Mouse (Mus musculus) right cerebral cortex, postnatal 25 days (tissue): ENCODE measurements around the gene Lrriq4.

ENCODE experiments used
- DNase-seq: peaks from one replicate; pipeline ENCODE4 v3.0.0; 2022

The Lrriq4 gene

DNA sequence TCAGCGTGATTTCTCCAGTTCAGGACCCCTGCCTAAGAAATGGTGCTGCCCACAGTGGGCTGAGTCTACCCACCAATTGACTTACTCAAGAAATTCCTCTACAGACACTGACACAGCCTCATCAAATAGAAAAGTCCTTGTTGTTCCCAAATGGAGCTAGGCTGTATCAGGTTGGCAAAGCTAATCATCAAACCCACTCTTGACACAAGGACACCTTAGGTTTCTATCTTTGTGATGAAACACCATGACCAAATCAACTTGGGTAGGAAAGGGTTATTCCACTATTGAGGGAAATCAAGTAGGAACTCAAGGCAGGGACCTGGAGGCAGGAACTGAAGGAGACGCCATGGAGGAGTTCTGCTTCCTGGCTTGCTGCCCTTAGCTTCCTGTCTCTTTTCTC, at the start of gene Lrriq4:
TSS of gene Lrriq4 (plus strand) at position 301 of the 400 bp plus-strand sequence.
- DNase-seq: no peak

DNA sequence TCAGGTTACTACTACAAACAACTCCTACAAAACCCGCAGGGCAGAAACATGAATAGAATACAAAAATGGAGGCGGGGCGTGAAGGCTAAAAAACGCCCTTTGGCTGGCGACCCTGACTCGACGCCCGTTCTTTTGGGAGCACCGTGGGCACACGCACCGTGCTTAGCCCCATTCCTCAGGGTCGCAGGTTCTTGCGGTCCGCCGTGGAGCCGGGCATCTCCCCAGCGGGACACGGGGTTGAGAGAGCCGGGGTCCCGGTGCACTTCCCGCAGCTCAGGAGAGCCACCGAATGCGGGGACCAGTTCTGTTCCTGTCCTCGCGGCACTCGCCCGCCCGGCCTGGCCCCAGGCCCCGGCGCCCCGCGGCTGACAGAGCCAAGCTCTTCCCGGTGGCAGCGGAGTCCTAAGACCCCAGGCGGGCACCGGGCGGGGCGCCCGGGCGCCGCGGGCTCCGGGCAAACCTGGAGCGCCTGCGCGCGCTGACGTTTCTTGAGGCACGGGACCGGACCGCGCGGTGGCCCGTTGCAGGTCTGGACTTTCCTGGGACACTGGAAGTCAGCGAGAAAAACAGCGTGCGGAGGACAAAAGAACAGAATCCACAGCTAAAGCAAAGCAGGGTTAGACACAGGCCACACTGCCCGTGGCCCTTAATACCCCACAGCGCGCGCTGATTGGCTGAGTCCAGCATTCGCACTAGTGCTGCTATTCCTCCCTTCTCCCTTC, 49.0 kb upstream of the Lrriq4 start:
- DNase-seq: peak; percentile 41

DNA sequence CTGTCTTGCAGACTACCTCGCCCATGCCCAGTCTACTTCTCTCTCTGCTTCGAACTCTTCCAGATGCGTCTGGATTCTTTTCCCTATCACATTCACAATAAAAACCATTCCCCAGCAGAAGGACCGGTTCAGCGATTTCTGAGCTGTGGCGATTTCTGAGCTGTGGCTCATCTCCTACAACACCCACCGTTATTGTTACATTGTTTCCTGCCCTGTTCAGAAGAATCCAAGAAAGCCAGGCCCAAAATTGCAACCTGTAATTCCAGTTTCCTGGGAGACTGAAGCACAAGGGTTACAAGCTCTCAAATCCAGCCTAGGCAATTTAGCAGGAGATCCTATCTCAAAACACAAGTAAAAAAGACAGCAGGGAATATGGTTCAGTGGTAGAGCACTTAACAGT, 47.0 kb upstream of the Lrriq4 start:
- no peak for DNase-seq

DNA sequence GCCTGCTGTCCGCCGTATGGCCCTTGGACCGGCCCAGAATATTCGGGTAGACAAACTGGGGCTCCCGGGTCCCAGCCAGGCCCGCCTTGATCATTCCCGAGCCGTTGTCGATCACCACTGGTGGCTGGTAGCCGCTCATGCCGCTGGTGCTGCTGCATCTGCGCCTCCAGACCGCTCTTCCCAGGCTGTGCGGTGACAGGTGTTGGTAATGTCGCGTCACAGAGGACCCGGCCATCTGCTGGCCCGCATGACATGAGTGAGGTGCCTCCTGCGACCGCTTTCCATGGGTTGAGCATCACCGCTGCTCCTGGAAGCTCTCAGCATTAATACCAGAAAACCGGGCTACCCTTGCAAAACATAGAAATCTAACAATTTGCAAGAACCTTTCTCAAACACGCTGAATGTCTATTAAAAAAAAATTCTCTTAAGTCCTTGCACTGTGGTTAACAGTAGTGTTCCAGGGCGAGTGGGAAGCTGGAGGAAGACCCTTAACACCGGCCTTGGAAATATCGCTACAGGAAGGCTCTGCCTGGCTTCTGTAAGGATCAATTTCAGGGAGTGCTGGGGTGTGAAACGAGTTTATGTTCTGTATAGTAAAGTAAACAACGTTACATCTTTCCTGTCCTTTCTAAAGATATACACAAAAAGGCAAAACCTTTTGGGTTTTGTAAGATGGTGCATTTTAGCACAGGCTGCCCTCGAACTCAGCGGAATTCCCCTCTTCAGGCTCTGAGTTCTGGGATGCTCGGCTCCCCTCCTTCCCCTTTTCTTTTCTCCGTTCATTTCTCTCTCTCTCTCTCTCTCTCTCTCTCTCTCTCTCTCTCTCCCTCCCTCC, 44.4 kb upstream of the Lrriq4 start, which contains the start of gene Actrt3:
TSS of gene Actrt3 (minus strand) at position 229 of the 835 bp plus-strand sequence.
- peak; percentile 66 for DNase-seq

DNA sequence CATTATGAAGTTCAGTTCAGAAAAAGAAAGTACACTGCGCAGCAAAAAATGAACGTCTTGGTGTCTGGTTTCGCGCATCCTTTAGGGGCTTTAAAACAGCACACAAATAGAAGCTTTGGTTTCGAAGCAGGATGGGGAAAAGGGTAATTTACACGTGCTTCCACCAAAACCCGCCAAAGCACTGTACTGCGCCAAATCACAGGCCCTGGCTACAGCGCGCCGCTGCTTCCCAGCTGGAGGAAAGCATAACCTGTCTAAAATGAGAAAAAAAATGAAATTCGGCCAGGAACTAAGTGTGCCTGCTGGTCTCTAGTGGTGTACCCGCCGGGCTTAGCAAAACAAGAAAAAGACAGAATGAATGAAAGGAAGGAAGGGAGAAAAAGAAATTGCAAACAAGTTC, 43.6 kb upstream of the Lrriq4 start:
- peak; percentile 32 for DNase-seq

DNA sequence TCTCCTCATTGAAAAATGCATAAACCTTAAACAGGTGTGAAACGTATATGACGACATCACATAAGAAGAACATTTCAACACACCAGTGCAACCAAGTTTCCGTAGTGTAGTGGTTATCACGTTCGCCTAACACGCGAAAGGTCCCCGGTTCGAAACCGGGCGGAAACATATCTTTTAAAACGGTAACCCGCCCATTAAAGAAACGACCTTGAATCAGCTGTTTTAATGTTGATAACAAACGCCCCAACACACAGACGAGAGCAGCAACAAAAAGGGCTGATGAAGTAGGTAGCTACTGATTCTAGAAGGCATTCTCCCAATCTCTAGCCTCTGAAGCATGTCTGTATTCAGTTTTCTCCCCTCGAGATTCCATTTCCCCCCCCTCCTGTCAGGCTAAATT, 43.1 kb upstream of the Lrriq4 start:
- DNase-seq: peak; percentile 73

DNA sequence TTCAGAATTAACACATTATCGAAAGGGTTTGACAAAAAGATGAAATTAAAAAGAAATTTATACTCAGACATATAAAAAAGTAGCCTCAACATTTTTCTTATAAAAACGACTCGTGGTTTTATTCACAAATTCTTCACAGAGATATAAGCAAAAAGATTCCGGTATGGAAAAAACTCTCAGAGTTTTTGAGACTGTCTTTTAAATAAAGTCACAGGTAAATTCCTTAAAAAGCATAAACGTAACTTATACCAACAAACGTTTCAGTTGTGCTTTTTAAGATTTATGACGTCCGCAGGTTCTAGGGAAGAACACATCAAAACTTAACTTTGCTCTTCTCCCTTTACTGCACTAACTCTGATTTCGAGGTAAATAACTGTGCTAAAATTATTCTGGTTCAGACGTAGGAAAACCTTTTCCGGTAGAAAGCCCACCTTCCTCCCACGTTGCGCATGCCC, 42.7 kb upstream of the Lrriq4 start:
- no peak for DNase-seq

DNA sequence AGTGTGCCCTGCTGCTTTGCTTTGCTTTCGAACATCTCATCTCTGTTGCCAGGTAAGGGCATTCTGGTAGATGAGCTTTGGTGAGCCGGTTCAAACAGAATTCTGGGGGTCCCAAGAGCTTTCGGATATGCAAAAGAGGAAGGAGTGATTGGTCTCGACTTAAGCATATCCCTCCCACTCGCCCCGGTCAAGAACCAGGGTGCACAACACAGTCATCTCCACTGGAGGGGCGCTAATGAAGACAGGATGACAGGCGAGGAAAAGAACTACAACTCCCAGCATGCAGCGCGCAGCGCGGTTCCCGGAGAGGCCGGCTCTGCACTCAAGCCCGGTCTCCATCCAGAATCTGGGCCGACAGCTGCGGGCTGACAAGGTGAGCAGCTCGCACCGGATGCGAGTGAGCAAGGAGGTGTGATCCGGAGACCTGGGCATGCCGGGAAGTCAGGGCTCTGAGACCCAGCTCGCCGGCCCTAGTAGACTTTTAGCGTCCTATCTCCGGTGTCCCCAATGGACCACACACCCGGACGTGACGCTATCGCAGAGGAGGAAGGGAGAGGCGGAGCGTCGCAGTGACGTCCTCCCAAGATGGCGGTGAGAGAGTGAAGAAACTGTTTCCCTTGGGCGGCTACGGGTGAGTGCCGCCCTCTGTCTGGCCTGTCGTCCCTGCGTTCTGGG, 42.1 kb upstream of the Lrriq4 start, which contains the start of gene Mynn:
TSS of gene Mynn (plus strand) at position 1 of the 675 bp plus-strand sequence.
- DNase-seq: peak; percentile 99

DNA sequence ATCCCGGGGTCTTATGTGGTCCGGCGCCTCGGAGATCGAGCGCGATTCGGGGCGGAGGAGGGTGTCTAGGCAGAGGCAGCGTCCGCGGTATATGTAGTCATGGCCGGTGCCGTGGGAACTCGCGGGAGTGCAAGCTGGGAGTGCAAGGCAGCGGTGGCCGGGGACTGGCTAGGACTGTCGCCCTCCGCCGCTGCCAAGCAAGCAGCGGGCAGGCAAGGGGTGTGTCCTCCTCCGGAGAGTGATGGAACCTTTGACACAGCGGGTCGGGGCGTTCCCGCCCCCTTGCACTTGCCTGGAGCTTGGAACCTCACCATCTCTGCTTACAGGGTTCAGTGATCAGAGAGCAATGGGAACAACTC, 41.6 kb upstream of the Lrriq4 start:
- DNase-seq: no peak

DNA sequence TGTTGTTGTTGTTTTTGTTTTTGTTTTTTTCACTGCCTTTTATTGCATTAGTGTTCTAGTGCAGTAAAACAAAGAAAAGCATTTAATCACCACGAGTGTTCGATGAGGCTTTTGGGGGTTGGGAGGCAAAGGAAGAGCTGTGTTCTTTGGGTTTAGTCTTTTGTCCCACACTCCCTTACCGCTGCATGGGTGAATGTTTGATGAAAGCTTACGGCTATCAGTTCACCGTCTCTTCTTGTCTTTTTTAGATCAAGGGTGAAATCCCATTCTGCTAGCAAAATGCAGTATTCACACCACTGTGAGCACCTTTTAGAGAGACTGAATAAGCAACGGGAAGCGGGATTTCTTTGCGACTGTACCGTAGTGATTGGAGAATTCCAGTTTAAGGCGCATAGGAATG, 41.1 kb upstream of the Lrriq4 start:
- no peak for DNase-seq

DNA sequence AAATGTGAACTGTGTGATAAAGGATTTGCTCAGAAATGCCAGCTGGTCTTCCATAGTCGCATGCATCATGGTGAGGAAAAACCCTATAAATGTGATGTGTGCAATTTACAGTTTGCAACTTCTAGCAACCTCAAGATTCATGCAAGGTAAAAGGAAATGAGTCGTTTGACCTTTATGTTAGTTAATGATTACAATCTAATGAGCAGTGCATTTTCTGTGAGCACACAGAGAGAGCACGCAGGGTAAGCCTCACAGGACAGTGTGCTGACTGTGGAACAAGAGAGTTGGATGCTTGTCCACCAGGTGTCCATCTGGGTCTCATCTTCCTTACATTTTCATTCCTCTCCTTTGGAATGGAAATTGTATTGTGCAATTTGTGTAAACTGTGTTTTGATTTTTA, 35.3 kb upstream of the Lrriq4 start:
- no peak for DNase-seq

DNA sequence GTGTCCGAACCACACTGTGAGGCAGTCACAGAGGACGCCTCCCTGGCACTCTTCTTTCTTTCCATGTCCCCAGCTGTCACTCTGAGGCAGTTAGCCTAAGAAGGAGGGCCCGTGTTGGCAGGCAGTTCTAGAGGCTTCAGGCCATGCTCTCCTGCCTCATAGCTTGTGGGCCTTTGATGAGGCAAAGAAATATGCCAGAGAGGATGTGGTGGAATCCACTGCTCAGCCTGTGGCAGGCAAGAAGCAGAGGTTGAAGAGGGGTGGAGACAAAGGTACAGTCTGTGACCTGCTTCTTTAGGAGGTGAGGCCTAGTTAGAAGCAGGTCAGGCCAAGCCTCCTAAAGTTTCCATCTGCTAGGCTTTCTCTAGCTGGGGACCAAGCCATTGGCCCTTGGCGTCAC, 33.4 kb upstream of the Lrriq4 start:
- no peak for DNase-seq

DNA sequence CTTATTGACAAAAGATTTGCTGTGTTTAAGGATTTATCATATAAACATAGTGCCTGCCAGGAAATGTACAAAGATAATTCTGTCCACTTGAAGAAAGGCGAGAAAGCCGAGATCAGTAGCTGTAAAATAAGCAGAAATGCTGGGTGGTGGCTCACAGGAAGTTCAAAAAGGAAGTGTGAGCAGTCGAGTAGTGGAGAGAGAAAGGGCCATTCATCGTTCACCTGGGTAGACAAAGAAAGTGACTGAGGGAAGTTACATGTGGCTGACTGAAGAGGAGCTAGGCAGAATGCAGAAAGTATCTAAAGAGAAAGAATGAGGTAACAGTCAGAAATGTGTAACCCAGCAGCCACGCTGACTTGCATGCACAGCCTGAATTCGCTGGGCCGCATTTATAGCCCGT, 24.2 kb upstream of the Lrriq4 start:
- no peak for DNase-seq

DNA sequence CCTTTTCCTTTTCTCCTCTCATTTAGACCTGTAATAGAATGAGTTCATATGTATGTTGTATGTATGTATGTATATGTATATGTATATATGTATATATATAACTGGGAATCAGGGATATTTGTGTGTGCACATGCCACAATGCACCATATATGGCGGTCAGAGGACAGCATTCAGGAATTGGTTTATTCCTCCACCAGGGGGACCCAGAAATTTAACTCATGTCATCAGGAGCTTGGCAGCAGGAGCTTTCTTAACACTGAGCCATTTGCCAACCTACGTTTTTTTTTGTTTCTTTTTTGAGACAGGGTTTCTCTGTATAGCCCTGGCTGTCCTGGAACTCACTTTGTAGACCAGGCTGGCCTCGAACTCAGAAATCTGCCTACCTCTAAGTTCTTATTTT, 10.6 kb upstream of the Lrriq4 start:
- DNase-seq: no peak

DNA sequence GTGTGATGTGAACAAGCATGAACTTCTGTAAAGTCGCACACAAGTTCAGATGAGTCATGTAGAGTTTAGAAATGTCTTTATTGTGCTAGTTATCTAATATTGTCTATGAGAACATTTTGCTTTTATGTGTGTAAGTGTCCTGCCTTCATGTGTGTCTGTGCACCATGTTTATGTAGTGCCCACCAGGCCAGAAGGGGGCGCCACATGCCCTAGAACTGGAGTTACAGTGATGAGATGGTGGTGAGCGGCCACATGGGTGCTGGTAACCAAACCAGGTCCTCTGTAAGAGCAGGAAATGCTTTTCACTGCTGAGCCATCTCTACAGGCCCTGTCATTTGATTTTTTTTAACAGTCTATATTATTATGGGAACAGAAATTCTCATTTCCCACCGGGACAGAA, 8.7 kb upstream of the Lrriq4 start:
- DNase-seq: no peak

DNA sequence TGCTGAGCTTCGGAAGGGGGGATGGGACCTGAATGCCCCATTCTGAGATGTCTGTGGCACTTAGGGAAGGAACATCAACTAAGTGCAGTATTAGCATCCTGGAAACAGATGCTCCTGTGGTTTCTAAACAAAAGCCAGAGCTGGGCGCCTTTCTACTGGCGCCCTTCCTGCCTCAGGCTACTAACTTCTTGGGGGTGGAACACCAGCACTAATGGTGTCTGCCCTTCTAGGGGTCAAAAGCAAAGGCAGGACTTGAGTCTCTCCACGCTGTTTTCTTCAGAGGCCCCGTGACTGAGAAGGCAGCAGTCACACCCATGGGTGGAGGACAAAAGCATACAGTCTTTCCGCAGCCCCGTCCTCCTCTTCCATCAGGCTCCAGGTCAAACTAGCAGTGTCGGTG, 2.5 kb downstream of the Lrriq4 start:
- DNase-seq: no peak

DNA sequence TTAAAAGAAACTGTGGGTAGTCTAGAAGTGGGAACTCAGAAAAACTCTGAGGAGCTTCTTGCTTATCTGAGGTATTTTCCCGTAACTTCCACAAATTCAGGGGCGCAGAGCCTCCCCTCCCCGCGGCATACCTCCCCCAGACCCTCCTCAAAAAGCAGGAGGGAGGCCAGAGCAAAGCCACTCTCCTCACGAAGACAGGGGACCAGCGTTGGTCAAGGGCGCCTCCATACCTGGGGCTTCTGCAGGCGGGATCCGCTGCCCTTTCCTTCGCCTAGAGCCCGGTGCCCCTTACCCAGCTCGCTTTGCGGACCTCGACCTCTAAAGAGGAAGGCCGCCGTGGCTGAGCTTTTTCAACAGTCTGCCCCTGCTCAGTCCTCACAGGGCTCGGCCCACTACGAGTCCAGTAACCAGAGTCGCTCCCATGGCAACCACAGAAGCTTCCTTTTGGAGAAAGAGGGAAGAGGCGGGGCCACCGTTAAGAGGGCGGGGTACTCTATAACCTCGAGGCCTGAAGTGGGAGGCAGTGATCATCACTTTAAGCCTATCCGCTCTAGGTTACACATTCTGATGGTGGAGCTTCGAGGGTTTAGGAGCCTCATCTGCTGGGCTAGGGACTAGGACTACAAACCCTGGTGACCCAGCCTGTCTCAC, 3.3 kb downstream of the Lrriq4 start, which contains the start of gene Lrrc34:
TSS of gene Lrrc34 (minus strand) at position 430 of the 651 bp plus-strand sequence.
- peak; percentile 5 for DNase-seq

DNA sequence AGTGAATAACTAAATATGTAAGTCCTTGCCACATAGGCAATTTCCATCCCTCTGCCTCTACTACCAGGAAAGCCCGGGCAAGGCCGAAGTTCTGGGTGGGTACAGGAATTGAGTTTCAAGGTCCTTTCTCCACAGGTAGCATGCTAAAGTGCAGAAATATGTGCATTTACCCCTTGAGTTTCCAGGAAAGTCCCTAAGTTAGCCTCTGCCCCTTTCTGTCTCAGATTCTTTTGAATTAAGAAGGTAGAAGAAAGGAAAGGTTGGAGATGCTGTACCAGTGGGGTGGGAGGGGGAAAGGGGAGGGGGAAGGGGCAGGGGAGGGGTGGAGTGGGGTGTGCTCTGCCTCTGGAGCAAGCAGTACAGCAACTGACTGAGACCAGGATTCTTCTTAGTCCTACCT, 4.2 kb downstream of the Lrriq4 start:
- no peak for DNase-seq

DNA sequence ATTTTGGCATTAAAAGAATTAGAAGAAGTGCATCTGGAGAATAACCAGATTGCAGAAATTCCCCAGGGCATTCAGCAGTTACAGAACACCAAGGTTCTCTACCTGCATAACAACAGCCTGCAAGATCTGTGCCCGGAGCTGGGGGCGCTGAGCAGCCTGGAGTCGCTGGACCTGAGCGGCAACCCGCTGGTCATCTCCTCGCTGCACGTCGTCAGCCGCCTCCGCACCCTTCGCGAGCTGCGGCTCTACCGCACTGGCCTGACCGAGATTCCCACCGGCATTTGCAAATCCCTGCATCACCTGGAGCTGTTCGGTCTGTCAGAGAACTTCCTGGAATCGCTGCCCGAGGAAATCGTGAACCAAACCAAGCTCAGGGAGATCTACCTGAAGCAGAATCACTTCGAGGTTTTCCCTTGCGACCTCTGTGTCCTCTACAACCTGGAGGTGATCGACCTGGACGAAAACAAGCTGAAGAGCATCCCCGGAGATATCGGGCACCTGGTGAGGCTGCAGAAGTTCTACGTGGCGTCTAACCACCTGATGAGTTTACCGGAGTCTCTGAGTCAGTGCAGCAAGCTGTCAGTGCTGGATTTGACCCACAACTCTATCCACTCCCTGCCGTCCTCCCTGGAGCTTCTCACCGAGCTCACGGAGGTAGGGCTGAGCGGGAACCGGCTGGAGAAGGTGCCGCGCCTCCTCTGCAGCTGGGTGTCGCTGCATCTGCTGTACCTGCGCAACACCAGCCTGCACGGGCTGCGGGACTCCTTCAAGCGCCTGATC, 5.9 kb downstream of the Lrriq4 start:
- DNase-seq: peak; percentile 10

DNA sequence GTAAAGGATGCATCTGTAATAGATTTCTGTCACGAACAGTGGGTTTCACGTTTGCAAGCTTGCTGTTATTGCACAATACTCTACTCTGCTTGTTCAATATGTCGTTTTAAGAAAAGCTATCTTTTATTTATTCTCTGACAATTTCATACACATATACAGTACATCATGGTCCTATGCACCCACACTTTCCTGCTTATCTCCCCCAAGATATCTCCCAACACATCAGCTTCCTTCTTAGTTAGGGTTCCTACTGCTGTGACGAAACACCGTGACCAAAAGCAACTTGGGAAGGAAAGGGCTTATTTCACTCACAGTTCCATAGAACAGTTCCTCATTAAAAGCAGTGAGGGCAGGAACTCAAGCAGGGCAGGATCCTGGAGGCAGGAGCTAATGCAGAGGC, 11.6 kb downstream of the Lrriq4 start:
- no peak for DNase-seq

DNA sequence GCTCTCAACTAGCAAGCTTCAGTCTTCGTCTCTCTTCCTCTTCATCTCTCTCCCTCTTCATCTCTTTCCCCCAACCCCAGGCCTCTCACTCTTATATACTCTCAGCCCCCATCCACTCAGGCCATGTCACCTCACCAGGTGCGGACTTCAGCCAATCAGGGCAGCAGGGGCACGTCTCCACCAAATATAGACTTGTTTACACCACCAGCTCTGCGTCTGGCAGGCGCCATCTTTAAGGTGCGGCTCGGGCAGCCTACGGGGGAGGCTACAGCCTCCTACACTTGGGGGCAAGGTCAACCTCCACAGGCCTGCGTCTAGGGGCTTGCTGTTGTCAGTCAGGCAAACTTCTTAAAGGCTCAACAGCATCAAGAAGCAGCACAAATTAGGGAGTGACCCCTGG, 14.2 kb downstream of the Lrriq4 start:
- no peak for DNase-seq

DNA sequence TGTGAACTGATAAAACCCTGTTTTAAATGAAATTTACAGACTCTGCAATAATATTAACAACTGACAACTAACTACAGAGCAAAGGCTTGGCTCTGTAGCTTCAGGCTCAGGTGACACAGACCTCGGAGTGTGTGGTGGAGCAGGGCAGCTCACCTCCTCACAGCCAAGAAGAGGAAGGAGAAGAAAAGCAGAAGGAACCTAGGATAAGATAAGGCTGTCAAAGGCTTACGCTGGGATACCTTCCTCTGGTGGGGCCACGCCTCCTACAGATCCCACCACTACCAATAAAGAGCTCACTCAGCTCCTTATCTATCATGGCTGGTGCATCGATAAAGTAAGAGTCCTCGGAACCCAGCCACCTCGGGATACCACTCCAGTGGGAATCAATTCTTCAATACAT, 38.9 kb downstream of the Lrriq4 start:
- no peak for DNase-seq
